Mouse (Mus musculus): ENCODE data around the gene Phf6.
"Not testable (repeated sequence)": the region's sequence is repeated elsewhere in the genome, so short reads cannot be mapped to it uniquely, and the experiment has no call there.

The Phf6 gene

DNA sequence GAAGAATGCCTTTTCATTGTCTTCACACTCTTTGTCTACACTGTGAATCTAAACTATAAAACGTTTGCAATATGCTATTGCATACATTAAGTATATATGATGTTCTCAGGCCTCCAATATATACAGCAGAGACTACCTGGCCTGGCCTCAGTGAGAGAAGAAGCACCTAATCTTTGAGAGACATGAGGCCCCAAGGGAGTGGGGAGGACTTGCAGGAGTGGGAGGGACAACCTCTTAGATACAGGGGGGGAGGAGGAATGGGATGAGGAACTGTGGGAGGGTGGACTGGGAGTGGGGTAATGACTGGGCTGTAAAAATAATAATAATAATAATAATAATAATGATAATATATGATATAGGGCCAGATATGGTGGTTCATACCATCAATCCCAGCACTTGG lies 66.5 kb downstream of the Phf6 start:
- DNase-seq (ENCODE audit: low read depth, low spot score) = no peak

DNA sequence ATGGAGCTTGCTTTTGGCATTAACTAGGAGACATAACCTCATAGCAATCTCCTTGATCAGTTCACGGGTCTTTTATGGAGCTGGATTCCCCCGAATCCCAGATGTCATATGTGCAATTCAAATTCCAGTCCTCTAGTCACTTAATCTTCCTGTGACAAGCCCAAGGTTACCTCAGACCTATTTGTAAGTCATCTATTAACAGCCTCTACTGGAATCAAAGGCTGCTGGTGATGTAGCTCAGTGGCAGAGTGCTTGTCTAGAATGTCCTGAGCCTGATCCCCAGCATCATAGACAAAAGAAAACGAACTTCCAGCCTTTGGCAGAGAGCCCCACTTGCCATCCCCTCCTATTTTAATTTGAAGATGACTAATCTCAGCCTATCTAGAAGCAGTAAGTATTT lies 69.3 kb downstream of the Phf6 start:
- DNase-seq (ENCODE audit: low read depth, low spot score) = no peak

DNA sequence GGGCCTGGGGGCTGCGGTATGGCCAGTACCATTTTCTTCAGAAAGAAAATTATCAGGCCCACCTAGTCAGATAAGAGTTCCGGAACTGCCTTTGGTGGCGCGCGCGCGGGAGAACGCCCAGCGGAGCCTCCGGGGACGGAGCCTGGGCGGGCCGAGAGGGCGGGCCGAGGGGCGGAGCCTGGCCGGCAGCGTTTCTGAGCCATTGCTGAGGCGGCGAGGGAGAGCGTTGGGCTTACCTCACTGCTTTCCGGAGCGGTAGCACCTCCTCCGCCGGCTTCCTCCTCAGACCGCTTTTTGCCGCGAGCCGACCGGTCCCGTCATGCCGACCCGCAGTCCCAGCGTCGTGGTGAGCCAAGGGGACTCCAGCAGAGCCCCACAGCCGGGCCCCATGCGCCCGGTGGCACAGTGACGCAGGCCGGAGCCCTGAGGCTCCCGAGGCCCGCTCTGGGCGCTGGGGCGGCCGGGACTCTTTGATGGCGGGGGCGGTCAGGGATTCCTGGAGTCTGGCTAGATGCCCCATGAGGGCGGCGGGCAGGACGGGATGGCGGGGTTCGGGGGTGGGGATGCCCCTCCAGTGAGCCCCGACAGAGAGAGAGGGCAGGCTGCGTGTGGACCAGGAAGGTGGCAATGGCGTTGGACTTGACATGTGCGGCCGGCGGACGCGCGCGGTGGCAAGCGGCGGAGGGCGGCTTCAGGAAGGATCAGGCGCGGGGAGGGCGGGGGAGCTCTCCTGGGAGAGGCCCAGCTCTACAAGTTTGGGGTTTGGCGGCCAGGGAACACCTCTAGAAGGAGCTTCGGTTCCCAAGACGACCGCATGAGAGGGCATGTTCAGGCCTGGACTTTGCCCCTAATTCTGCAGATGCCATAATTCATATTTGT lies 76.1 kb downstream of the Phf6 start, which contains the start of gene Hprt:
Gene Hprt, plus strand, starts transcription at position 233 of the 879 bp plus-strand sequence.
- peak; percentile 92 for DNase-seq (ENCODE audit: low read depth, low spot score)

DNA sequence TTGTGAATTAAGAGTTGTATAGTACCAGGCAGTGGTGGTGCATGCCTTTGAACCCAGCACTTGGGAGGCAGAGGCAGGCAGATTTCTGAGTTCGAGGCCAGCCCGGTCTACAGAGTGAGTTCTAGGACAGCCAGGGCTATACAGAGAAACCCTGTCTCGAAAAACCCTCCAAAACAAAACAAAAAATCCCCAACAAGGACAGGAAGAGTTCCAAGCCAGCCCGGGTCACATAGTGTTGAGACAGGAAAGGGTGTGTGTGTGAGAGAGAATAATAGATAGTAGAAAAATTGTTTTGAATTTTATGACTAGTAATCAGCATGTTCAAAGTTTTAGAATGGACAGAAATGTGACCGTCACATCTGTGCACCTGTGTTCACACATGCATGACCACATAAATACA lies 82.7 kb downstream of the Phf6 start:
- not testable (repeated sequence) for DNase-seq (ENCODE audit: low read depth, low spot score)

DNA sequence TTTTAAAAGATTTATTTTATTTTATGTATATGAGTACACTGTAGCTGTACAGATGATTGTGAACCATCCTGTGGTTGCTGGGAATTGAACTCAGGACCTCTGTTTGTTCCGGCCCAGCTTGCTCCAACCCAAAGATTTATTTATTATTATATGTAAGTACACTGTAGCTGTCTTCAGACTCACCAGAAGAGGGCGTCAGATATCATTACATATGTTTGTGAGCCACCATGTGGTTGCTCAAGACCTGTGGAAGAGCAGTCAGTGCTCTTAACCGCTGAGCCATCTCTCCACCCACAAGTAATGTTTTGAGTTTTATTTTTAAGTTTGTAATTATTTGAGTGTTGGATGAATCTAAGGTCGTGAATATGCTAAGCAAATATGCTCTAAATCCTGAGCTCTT lies 92.8 kb downstream of the Phf6 start:
- DNase-seq (ENCODE audit: low read depth, low spot score) = peak; percentile 53

DNA sequence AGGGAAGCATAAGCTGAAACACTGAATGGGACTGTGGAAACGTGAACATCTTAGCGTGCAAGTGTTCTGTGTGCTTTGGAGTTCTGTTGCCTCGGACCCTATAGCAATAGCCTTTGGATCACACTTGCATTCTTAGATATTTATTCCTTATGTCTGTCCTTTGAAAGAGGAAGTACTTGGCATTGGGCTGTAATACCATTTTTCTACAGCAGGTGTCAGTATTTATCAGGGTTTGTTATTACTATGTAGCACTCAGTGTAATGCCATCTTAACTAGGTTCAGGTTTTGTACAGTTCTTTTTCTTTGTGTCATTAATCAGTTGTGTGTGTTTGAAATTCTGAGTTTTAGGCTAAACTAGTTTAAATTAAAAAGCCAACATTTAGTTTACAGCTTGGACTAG lies 94.0 kb downstream of the Phf6 start:
- DNase-seq (ENCODE audit: low read depth, low spot score) = peak; percentile 60

Measured in ZHBTc4 (cell line).